Mouse (Mus musculus): ENCODE measurements around the gene Gm21915. TPM values are rescaled to one million over a fixed set of nuclear protein-coding genes. Genes with fewer than 3 reads are reported as not detected.

Gm21915 gene
- polyA plus RNA-seq (2015; fragmentation: Nextera tagmentation; extraction: Ambion mirVana), result not detected in 2 replicates

DNA sequence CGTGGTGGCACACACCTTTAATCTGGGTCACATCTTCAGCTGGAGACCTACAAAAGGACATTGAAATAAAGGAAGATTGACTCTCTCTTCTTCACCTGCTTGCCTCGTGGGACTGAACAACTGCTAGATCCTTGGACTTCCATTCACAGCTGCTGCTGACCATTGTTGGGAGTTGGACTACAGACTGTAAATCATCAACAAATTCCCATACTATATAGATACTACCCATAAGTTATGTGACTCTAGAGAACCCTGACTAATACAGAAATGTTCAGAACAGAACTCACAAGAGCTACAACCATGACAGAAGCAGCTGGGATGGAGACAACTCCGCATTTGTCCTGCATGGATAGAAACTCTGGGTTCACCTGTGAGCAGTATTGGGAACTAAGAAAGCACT, at the start of gene Gm21915:
Gm21915 (plus strand) TSS at position 301 of the 400 bp plus-strand sequence.
- no peaks in the 10 kb centered on the region for H3K36me3 ChIP-seq
- H3K9me3 ChIP-seq, result no peaks in the 10 kb centered on the region
- 86% methylated on average over 3 of the region's 3 CpGs for WGBS
- no peak for ATAC-seq (ENCODE audit: insufficient read depth, low FRiP score, low read depth)
- H3K4me3 ChIP-seq (replicated peaks), result no peak within 1 kb of the TSS
- no peaks in the 10 kb centered on the region for H3K4me1 ChIP-seq
- H3K9ac ChIP-seq, result no peak within 1 kb of the TSS
- H3K4me2 ChIP-seq, result no peak within 1 kb of the TSS
- no peak within 1 kb of the TSS for H3K27ac ChIP-seq
- H3K27me3 ChIP-seq (replicated peaks), result no peaks in the 10 kb centered on the region

DNA sequence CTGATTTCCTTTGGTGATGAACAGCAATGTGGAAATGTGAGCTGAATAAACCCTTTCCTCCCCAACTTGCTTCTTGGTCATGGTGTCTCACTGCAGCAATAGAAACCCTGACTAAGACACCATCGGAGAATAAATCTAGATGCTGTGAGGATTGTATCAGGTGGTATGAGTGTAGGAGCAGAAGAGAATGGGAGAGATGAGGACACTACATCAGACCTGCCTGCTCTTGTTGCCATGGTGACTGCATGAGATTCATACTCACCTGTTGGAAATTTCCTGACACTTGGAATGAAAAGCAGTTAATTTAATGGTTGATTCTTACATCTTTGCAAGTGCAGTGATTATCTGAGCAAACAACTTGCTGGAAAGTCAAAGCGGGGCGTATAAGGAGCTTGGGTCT, 48.1 kb upstream of the Gm21915 start:
- 97% methylated on average over 3 of the region's 3 CpGs for WGBS
- H3K27ac ChIP-seq, result no peak overlapping the region
- H3K4me3 ChIP-seq (replicated peaks), result no peak overlapping the region
- H3K9ac ChIP-seq, result no peak overlapping the region
- H3K4me1 ChIP-seq, result 0 out of 2 replicates have a peak, but pooled peaks cover 4% of the 10 kb centered on the region
- ATAC-seq (ENCODE audit: insufficient read depth, low FRiP score, low read depth), result no peak
- no peaks in the 10 kb centered on the region for H3K36me3 ChIP-seq
- no peak overlapping the region for H3K4me2 ChIP-seq
- no peaks in the 10 kb centered on the region for H3K27me3 ChIP-seq (replicated peaks)
- H3K9me3 ChIP-seq, result no peaks in the 10 kb centered on the region

DNA sequence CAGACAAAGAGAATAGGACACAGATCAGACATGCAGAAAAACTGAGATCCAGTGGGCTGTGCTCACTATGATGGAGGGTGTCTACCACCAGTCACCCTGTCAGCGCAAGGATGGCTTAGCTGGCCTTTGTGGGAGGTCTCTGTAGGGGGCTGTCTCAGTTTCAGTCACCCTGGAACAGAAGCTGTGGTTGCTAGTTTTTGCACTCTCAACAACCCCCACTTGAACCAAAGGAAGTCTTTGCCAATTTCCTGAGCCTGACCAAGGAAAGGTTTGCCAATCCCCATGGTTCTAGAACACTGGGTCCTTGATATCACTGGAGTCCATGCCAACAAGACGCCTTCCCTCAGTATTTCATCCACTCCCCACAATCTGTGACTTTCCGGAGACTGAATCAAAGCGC, 47.6 kb upstream of the Gm21915 start:
- H3K9me3 ChIP-seq, result no peaks in the 10 kb centered on the region
- H3K27me3 ChIP-seq (replicated peaks), result no peaks in the 10 kb centered on the region
- H3K4me1 ChIP-seq, result no peaks in the 10 kb centered on the region
- H3K27ac ChIP-seq, result no peak overlapping the region
- no peak overlapping the region for H3K4me3 ChIP-seq (replicated peaks)
- WGBS, result 86% methylated on average over 4 of the region's 4 CpGs
- ATAC-seq (ENCODE audit: insufficient read depth, low FRiP score, low read depth), result no peak
- H3K36me3 ChIP-seq, result no peaks in the 10 kb centered on the region
- no peak overlapping the region for H3K9ac ChIP-seq
- H3K4me2 ChIP-seq, result no peak overlapping the region

DNA sequence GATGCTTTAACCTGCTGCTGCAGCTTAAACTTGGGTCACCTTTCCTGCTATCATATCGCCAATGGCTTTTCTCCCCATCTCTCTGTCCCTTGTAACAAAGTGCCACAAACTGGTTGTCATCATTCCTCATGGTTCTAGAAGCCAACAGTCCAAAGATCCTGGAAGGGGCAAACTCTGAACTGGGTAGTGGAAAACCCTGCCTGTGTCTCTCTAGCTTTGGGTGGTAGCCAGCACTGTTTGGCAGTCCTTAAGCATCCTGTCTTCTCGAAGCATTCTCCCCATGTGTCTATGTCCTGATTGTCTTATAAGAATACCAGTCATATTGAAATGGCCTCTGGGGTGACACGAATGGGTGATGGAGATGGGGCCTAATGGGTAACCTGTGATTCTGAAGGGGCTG, 45.1 kb upstream of the Gm21915 start:
- Histone ChIP-seq H3K4me1 (no peaks in the 10 kb centered on the region), H3K36me3 (no peaks in the 10 kb centered on the region), H3K9me3 (no peaks in the 10 kb centered on the region), H3K4me3 (replicated peaks) (no peak overlapping the region), H3K9ac (no peak overlapping the region), H3K4me2 (no peak overlapping the region), H3K27ac (no peak overlapping the region), H3K27me3 (replicated peaks) (no peaks in the 10 kb centered on the region)
- 67% methylated on average over 3 of the region's 3 CpGs for WGBS
- ATAC-seq (ENCODE audit: insufficient read depth, low FRiP score, low read depth), result no peak

DNA sequence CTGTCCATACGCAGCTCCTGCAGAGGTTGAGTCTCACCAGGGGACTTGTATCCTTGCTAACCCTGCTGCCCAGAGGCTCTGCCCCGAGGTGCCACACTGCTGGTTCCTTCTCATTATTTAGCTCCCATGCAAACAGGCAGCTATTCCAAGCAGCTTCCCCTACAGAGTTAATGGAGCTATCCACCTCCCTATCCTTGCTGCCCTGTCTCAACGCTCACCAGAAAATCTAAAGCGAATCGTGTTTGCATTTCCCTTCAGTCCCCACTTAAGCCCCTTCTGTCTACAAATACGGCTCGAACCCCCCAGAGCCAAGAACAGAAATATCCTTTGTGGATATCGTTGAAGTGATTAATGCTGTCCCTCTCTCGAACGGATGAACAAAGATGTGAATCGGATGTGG, 43.8 kb upstream of the Gm21915 start:
- H3K4me2 ChIP-seq, result no peak overlapping the region
- no peaks in the 10 kb centered on the region for H3K9me3 ChIP-seq
- no peak for ATAC-seq (ENCODE audit: insufficient read depth, low FRiP score, low read depth)
- H3K27me3 ChIP-seq (replicated peaks), result no peaks in the 10 kb centered on the region
- no peak overlapping the region for H3K4me3 ChIP-seq (replicated peaks)
- no peak overlapping the region for H3K27ac ChIP-seq
- no peaks in the 10 kb centered on the region for H3K4me1 ChIP-seq
- H3K9ac ChIP-seq, result no peak overlapping the region
- H3K36me3 ChIP-seq, result no peaks in the 10 kb centered on the region
- 35% methylated on average over 11 of the region's 11 CpGs for WGBS

DNA sequence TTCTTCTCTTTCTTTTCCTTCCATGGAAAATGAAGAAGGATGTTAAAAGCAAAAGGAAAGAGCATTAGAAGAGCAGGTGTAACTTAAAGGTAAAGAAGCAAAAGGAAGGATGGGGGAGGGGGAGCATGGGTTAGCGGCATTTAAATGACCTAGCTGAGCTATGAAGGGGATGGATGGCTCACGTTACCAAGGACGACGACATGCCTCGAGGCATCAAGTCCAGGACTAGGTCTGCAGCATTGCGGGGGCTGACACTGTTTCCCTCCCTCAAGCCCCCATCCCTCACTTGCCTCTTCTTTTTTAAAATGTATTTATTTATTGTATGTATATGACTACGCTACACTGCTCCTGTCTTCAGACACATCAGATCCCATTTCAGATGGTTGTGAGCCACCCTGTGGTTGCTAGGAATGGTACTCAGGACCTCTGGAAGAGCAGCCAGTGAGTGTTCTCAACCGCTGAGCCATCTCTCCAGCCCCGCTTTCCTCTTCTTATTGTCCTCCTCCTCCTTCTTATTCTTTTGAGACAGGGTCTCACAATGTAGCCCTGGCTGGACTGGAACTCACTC, 43.2 kb upstream of the Gm21915 start:
- H3K4me2 ChIP-seq, result no peak overlapping the region
- H3K27ac ChIP-seq, result no peak overlapping the region
- ATAC-seq (ENCODE audit: insufficient read depth, low FRiP score, low read depth), result no peak
- no peaks in the 10 kb centered on the region for H3K4me1 ChIP-seq
- H3K36me3 ChIP-seq, result no peaks in the 10 kb centered on the region
- H3K4me3 ChIP-seq (replicated peaks), result no peak overlapping the region
- H3K9ac ChIP-seq, result no peak overlapping the region
- H3K9me3 ChIP-seq, result no peaks in the 10 kb centered on the region
- no peaks in the 10 kb centered on the region for H3K27me3 ChIP-seq (replicated peaks)
- 53% methylated on average over 9 of the region's 9 CpGs for WGBS

DNA sequence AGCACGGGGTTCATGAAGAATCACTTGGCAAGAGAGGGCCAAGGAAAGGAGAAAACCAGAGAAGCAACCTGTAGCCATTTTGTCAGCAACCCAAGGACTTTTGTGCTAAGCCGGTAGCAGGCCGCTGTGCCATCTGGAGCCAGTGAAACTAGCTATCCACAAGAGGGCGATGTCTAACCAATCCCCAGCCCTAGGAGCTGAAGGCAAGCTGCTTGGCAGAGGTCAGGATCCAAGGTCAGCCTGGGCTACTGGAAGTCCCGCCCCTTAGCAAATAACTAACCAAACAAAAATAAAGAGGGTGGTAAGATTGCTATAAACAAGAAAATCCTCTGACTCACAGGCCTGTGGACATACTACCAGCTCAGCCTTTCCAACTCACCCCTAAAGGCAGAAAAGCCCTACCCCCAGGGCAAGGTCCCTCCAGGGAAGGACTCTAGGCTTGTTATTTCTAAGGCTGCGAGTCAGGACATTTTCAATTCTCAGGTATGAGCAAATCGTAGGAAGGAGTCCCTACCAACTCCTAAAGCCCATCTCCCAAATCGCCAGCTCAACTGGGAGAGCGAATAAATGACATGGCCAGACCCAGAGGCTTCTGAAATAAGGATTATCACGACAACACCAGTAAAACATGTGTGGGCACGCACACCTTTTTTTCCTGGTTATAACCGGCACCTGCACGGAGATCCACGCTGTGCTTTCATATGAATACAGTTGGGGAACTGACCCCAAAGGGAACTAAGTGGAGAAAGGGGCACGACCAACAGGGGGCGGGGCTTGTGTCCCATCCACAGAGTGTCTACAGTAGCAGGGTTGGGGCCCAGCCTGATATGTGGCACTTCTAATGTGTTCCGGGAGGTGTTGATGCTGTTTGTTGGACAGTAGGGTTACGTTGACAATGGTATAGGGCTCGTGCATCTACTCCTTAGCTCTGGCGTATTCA, 42.0 kb upstream of the Gm21915 start:
- Histone ChIP-seq H3K4me1 (no peaks in the 10 kb centered on the region), H3K9ac (no peak overlapping the region), H3K36me3 (no peaks in the 10 kb centered on the region), H3K27ac (no peak overlapping the region), H3K4me2 (no peak overlapping the region), H3K4me3 (replicated peaks) (no peak overlapping the region), H3K27me3 (replicated peaks) (no peaks in the 10 kb centered on the region), H3K9me3 (no peaks in the 10 kb centered on the region)
- WGBS, result 63% methylated on average over 20 of the region's 20 CpGs
- ATAC-seq (ENCODE audit: insufficient read depth, low FRiP score, low read depth), result no peak

DNA sequence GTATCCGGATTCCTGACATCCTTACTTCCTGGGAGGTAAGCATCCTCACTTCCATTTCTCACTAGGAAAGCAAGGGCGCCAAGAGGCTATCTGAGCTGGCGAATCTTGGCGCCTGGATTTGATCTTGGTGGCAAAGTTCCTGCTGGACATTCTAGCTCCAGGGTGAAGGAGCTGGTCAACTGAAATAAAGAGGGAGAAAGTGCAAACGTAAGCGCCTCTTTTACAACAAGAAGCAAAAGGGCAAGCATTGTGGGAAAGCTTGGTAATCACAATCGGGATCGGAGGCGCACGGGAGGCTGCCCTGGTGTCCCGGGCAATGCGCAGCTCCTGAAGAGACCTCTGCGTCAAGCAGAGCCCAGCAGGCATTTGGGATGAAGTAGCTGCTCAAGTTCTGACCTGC, 41.0 kb upstream of the Gm21915 start:
- Histone ChIP-seq H3K27ac (no peak overlapping the region), H3K4me1 (no peaks in the 10 kb centered on the region), H3K4me2 (no peak overlapping the region), H3K4me3 (replicated peaks) (no peak overlapping the region), H3K36me3 (no peaks in the 10 kb centered on the region), H3K27me3 (replicated peaks) (no peaks in the 10 kb centered on the region), H3K9ac (no peak overlapping the region), H3K9me3 (no peaks in the 10 kb centered on the region)
- no peak for ATAC-seq (ENCODE audit: insufficient read depth, low FRiP score, low read depth)
- 60% methylated on average over 13 of the region's 13 CpGs for WGBS

DNA sequence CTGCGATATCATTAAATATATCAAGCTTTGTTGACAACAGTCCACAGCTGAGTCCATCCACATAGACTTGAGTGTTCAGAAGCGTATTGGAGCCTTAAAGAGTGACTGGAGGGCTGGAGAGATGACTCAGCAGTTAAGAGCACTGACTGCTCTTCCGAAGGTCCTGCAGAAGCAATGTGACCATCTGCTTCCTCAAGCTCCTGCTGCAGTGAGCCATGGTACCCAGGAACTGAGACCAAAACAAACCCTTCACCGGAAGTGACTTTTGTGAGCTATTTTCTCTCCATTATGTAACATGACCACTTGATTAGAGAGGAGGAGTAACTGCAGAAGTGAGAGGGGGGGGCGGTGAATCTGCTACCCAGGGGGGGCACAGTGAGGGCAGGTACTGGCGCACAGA, 39.3 kb upstream of the Gm21915 start:
- no peak for ATAC-seq (ENCODE audit: insufficient read depth, low FRiP score, low read depth)
- WGBS, result 49% methylated on average over 6 of the region's 6 CpGs
- Histone ChIP-seq H3K27ac (no peak overlapping the region), H3K4me3 (replicated peaks) (no peak overlapping the region), H3K4me2 (no peak overlapping the region), H3K4me1 (no peaks in the 10 kb centered on the region), H3K27me3 (replicated peaks) (no peaks in the 10 kb centered on the region), H3K9ac (no peak overlapping the region), H3K9me3 (no peaks in the 10 kb centered on the region), H3K36me3 (no peaks in the 10 kb centered on the region)

DNA sequence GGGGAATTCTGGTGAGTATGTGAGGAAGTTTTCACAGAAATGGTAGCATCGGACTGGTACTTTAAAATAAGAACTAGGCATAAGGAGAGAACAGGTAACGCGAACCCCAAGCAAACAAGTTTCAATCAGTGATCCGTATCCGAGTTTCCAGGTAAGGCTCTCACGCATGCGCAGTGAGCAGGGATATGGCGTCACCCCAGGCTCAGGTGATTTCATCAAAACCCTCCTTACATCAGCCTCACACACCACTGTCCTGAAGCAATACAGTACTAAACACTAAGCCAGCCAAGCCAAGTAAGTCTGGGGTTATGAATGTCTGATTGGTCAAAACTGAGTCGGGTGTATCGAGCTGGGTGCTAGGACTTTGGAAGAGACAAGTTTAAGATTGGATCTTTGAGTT, 38.9 kb upstream of the Gm21915 start:
- ATAC-seq (ENCODE audit: insufficient read depth, low FRiP score, low read depth), result no peak
- Histone ChIP-seq H3K9ac (no peak overlapping the region), H3K36me3 (no peaks in the 10 kb centered on the region), H3K9me3 (no peaks in the 10 kb centered on the region), H3K27me3 (replicated peaks) (no peaks in the 10 kb centered on the region), H3K4me2 (no peak overlapping the region), H3K4me1 (no peaks in the 10 kb centered on the region), H3K27ac (no peak overlapping the region), H3K4me3 (replicated peaks) (no peak overlapping the region)
- 84% methylated on average over 10 of the region's 10 CpGs for WGBS

DNA sequence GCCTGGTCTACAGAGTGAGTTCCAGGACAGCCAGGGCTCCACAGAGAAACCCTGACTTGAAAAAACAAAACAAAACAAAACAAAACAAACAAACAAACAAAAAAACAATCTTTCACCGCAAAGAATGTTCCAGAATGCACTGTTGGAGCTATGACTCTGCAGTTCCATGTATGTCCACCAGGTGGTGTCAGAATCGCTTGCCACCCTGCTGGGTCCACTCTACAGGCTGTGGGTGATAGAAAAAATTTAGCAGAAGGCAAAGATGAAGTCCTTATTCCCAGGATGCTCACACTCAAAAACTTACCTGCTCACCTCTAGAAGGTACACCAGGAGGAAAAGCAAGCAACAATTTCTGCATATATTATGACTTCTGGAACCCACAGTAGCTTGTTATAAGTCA, 34.4 kb upstream of the Gm21915 start:
- 8% methylated on average over 2 of the region's 2 CpGs for WGBS
- 0 out of 2 replicates have a peak, but pooled peaks have one; percentile 29 for ATAC-seq (ENCODE audit: insufficient read depth, low FRiP score, low read depth)

DNA sequence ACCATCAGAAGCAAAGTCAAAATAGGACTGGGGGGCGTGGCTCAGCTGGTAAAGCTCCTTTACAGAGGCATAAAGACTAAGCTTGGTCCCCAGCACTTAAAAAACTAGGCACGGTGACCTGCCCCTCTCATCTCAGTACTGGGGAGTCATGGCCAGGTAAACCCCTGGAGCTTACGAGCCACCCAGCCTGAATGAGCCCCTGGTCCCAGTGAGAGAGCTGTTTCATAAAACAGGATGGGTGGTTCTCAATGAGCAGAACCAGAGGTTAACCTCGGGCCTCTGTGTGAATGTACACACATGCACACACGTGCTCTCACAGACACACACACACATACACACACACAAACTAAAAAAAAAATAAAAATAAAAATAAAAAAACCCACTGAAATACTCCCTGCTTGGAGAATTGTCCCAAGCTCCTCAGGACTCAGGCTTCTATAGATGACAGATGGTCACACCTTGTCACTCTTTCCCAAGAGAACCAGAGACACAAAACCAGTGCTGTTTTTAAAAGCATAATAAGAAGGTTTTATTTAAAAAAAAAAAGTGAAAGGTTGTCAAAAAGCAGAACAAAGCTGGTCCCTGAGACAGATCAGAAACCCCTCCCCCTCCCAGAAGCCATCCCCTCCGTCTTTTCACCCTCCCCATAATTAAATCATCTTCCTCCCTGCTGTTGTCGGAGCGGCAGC, 32.6 kb upstream of the Gm21915 start:
- Histone ChIP-seq H3K36me3 (no peaks in the 10 kb centered on the region), H3K9ac (0 out of 2 replicates have a peak overlapping the region, but pooled peaks have one; percentile 10), H3K4me1 (peaks cover 5% of the 10 kb centered on the region; the same call in 1 of the 2 replicates), H3K9me3 (no peaks in the 10 kb centered on the region), H3K4me3 (replicated peaks) (peak overlapping the region; percentile 44), H3K27ac (no peak overlapping the region), H3K27me3 (replicated peaks) (no peaks in the 10 kb centered on the region), H3K4me2 (peak overlapping the region; percentile 74)
- WGBS, result 39% methylated on average over 8 of the region's 8 CpGs
- ATAC-seq (ENCODE audit: insufficient read depth, low FRiP score, low read depth), result no peak

More for the DNA sequence above, 34.4 kb upstream of the Gm21915 start:
- Histone ChIP-seq H3K4me1 (peaks cover 5% of the 10 kb centered on the region; the same call in 1 of the 2 replicates), H3K36me3 (no peaks in the 10 kb centered on the region), H3K27ac (no peak overlapping the region), H3K9me3 (no peaks in the 10 kb centered on the region), H3K4me3 (replicated peaks) (no peak overlapping the region), H3K4me2 (no peak overlapping the region), H3K9ac (no peak overlapping the region), H3K27me3 (replicated peaks) (no peaks in the 10 kb centered on the region)

Data from stomach, embryonic 15.5 days (tissue).